10 mouse cellular contexts compared by ENCODE assay signal in the genomic region with DNA sequence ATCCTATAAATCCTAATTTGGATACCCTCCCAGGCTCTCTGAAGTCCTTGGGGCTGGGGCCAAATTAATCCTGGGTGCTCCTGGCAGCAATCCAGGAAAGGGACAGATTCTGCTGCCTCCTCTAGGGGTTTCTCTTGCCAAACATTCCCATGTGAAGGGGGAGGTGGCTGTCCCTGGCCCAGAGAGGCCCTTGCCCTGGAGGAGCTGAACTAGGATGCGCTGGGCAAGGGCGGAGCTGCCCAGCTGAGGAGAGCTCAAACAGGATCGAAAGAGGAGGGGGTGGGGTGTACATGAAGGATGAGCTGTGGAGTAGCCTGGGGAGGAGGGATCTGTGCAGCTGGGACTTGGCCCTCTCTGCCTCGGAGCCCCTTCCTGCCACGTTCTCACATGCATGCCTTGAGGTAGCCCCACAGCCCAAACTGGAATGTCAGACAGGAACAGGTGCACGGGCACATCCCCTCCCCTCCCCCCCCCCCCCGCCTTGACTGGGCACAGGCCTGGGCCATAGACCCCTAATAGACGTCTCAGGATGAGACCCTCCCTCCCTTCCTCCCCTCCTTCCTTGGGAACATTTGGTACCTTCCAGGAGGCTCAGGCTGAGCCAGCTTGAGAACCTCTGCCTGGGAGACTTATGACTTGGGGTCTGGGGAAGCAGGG.
DNase-seq lines count a peak whose midpoint lies in the region; ATAC-seq and TF ChIP-seq lines count a peak whose summit lies in the region.
"Had no signal": no experiment of that assay in that cellular context is flagged by ENCODE, and none has a peak within 500 bp of the region (broad histone marks: within the 10 kb centered on the region; RNA-seq: fewer than 3 reads in every experiment).

No protein-coding gene starts in this region.

- H3K36me3 ChIP-seq in heart, embryonic 12.5 days: no peaks in the 10 kb centered on the region
- H3K36me3 ChIP-seq in forebrain, embryonic 12.5 days (replicated peaks): no peaks in the 10 kb centered on the region
- H3K36me3 ChIP-seq in lung, embryonic 14.5 days (ENCODE audit: insufficient read depth): no peaks in the 10 kb centered on the region
- no peaks in the 10 kb centered on the region for H3K36me3 ChIP-seq in neural tube, embryonic 12.5 days

- H3K4me1 ChIP-seq in heart, embryonic 12.5 days (replicated peaks): peaks cover 10% of the 10 kb centered on the region
- H3K4me1 ChIP-seq in forebrain, embryonic 12.5 days: peaks cover 44% of the 10 kb centered on the region
- peaks cover 5% of the 10 kb centered on the region; the same call in 1 of the 2 replicates for H3K4me1 ChIP-seq in lung, embryonic 14.5 days (ENCODE audit: insufficient read depth)
- peaks cover 31% of the 10 kb centered on the region for H3K4me1 ChIP-seq in neural tube, embryonic 12.5 days

- 0 out of 2 replicates have a peak, but pooled peaks have one; percentile 7 for ATAC-seq in heart, embryonic 12.5 days (ENCODE audit: insufficient number of reproducible peaks, low FRiP score)
- ATAC-seq in forebrain, embryonic 12.5 days (ENCODE audit: low FRiP score): peak; percentile 70
- ATAC-seq in lung, embryonic 14.5 days (ENCODE audit: insufficient read depth): peak; percentile 87
- peak; percentile 76 for ATAC-seq in neural tube, embryonic 12.5 days (ENCODE audit: low FRiP score, low read depth)

- TF ChIP-seq CTCF in lung, embryonic 14.5 days (IDR thresholded peaks at IDR 0.05; ENCODE audit: low read depth): no peak

- H3K9ac ChIP-seq in heart, embryonic 12.5 days: no peak overlapping the region
- no peak overlapping the region for H3K9ac ChIP-seq in forebrain, embryonic 12.5 days
- no peak overlapping the region for H3K9ac ChIP-seq in lung, embryonic 14.5 days
- H3K9ac ChIP-seq in neural tube, embryonic 12.5 days: no peak overlapping the region

- DNase-seq in heart, adult 9 months (ENCODE audit: low spot score in 2 of 2): no peak
- DNase-seq in lung, embryonic 14.5 days: peak; percentile 79
- DNase-seq in ovary, postnatal 36 days (ENCODE audit: low spot score): no peak
- no peak for DNase-seq in urinary bladder, adult 18-20 months (ENCODE audit: low spot score in 2 of 2)
- DNase-seq in urinary bladder, postnatal 36 days (ENCODE audit: low spot score in 2 of 2): no peak
- DNase-seq: cerebellum, adult 11 months; layer of hippocampus, adult 9-11 months had no signal

- WGBS in heart, embryonic 12.5 days: 7% methylated on average over 6 of the region's 8 CpGs
- 7% methylated on average over 4 of the region's 8 CpGs for WGBS in forebrain, embryonic 12.5 days
- 4% methylated on average over 3 of the region's 8 CpGs for WGBS in lung, embryonic 14.5 days
- WGBS in neural tube, embryonic 12.5 days: 4% methylated on average over 8 of the region's 8 CpGs

- H3K4me3 ChIP-seq in heart, embryonic 12.5 days: no peak overlapping the region
- H3K4me3 ChIP-seq in forebrain, embryonic 12.5 days (replicated peaks): no peak overlapping the region
- no peak overlapping the region for H3K4me3 ChIP-seq in lung, embryonic 14.5 days (ENCODE audit: low read depth, low read length)
- no peak overlapping the region for H3K4me3 ChIP-seq in neural tube, embryonic 12.5 days

- H3K27ac ChIP-seq in heart, embryonic 12.5 days (ENCODE audit: poor library complexity, severe bottlenecking): no peak overlapping the region
- H3K27ac ChIP-seq in forebrain, embryonic 12.5 days: no peak overlapping the region
- no peak overlapping the region for H3K27ac ChIP-seq in lung, embryonic 14.5 days (ENCODE audit: low read depth)
- no peak overlapping the region for H3K27ac ChIP-seq in neural tube, embryonic 12.5 days

- H3K27me3 ChIP-seq in heart, embryonic 12.5 days (replicated peaks): peaks cover 56% of the 10 kb centered on the region
- H3K27me3 ChIP-seq in forebrain, embryonic 12.5 days: peaks cover 29% of the 10 kb centered on the region
- 0 out of 2 replicates have a peak, but pooled peaks cover 3% of the 10 kb centered on the region for H3K27me3 ChIP-seq in lung, embryonic 14.5 days (ENCODE audit: insufficient read depth, low read length)
- peaks cover 12% of the 10 kb centered on the region; the same call in 1 of the 2 replicates for H3K27me3 ChIP-seq in neural tube, embryonic 12.5 days (replicated peaks)

- no peak overlapping the region for H3K4me2 ChIP-seq in heart, embryonic 12.5 days
- H3K4me2 ChIP-seq in forebrain, embryonic 12.5 days: 0 out of 2 replicates have a peak overlapping the region, but pooled peaks have one; percentile 4
- 0 out of 2 replicates have a peak overlapping the region, but pooled peaks have one; percentile 12 for H3K4me2 ChIP-seq in lung, embryonic 14.5 days
- peak overlapping the region; percentile 24 for H3K4me2 ChIP-seq in neural tube, embryonic 12.5 days (replicated peaks)

- H3K9me3 ChIP-seq in heart, embryonic 12.5 days (replicated peaks): 0 out of 2 replicates have a peak, but pooled peaks cover 1% of the 10 kb centered on the region
- no peaks in the 10 kb centered on the region for H3K9me3 ChIP-seq in forebrain, embryonic 12.5 days
- no peaks in the 10 kb centered on the region for H3K9me3 ChIP-seq in lung, embryonic 14.5 days (ENCODE audit: low read depth, low read length)
- no peaks in the 10 kb centered on the region for H3K9me3 ChIP-seq in neural tube, embryonic 12.5 days

Comparison
In these comparisons a context has a peak if more than half of its experiments do, and no peak if none do; other contexts are left out.
1. ATAC-seq: peak in every context shown above with its lines; median percentile 87 in lung, embryonic 14.5 days; 76 in neural tube, embryonic 12.5 days; 70 in forebrain, embryonic 12.5 days; 7 in heart, embryonic 12.5 days.